Mouse (Mus musculus) hindbrain, embryonic 13.5 days (tissue): ENCODE results near the gene Fjx1. TPM values are rescaled to one million over a fixed set of nuclear protein-coding genes. Genes with fewer than 3 reads are reported as not detected.

Experiments
- ATAC-seq: fragments of 200-750 bp; cut with Nextera tagmentation; 2 replicates; pipeline ENCODE4 v1.8.0; 2017; ENCODE audit warnings: moderate TSS enrichment; ENCODE audit not compliant: low FRiP score
- H3K27ac ChIP-seq: fragments of 300-500 bp; sonication (generic); 2 replicates; pipeline ENCODE4 v1.5.1; 2015; ENCODE audit warnings: inconsistent platforms, mild to moderate bottlenecking, moderate library complexity
- H3K27me3 ChIP-seq: fragments of 300-500 bp; sonication (generic); 2 replicates; pipeline ENCODE4 v1.6.1; 2015; ENCODE audit warnings: mild to moderate bottlenecking, inconsistent platforms
- H3K36me3 ChIP-seq: fragments of 300-500 bp; sonication (generic); 2 replicates; pipeline ENCODE4 v1.6.1; 2015; ENCODE audit warnings: mild to moderate bottlenecking, inconsistent platforms
- H3K4me1 ChIP-seq: fragments of 300-500 bp; sonication (generic); replicated peaks from 2 replicates; pipeline ENCODE4 v1.6.1; 2015; ENCODE audit warnings: inconsistent platforms
- H3K4me2 ChIP-seq: fragments of 300-500 bp; sonication (generic); 2 replicates; pipeline ENCODE4 v1.6.1; 2015; ENCODE audit warnings: inconsistent platforms, mild to moderate bottlenecking, moderate library complexity
- H3K4me3 ChIP-seq: fragments of 300-500 bp; sonication (generic); 2 replicates; pipeline ENCODE4 v1.5.1; 2015; ENCODE audit warnings: mild to moderate bottlenecking, inconsistent platforms
- H3K9ac ChIP-seq: fragments of 300-500 bp; sonication (generic); 2 replicates; pipeline ENCODE4 v1.6.1; 2015; ENCODE audit warnings: mild to moderate bottlenecking, inconsistent platforms
- H3K9me3 ChIP-seq: fragments of 300-500 bp; sonication (generic); 2 replicates; pipeline ENCODE4 v1.6.1; 2016; ENCODE audit warnings: inconsistent platforms
- whole genome bisulfite sequencing: fragments of 180-500 bp; shearing (Covaris S2); methylation state at CpG from one replicate; pipeline ENCODE4 v1.1.7; 2015; 5-methylcytosine and 5-hydroxymethylcytosine counted together
- polyA plus RNA-seq: library from polyadenylated mRNA; unstranded; fragments of >200 nt; fragmentation: Nextera tagmentation; extraction: Ambion mirVana; gene quantifications from 2 replicates; pipeline ENCODE4 v1.2.1, GENCODE M21; 2015

Fjx1 gene
- polyA plus RNA-seq, 1 experiment from 2014 or later, result 32.9 TPM

DNA sequence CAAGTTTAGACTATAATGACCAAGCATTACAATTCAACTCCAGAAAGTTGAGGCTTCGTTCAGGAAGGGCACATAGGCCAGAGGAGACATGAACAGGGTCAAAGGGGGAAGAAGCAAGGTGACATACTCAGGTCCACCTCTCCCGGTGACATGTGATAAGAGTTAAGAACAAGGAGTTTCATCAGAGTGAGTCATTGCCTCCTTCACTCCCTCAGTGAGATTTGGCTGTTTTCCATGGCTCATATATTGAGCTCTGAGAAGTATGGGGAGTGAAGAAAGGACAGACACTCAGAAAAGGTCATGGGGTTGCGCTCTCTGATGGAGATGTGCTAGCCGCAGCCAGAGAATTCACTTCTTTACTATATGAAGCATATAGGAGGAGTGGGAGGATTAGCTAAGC is 41.7 kb downstream of the Fjx1 start:
- no peak for ATAC-seq
- WGBS, result 91% methylated on average over 4 of the region's 4 CpGs
- no peak overlapping the region for H3K4me2 ChIP-seq
- no peak overlapping the region for H3K27ac ChIP-seq
- no peaks in the 10 kb centered on the region for H3K27me3 ChIP-seq
- no peaks in the 10 kb centered on the region for H3K36me3 ChIP-seq
- no peaks in the 10 kb centered on the region for H3K9me3 ChIP-seq
- H3K4me3 ChIP-seq, result no peak overlapping the region
- peaks cover 19% of the 10 kb centered on the region for H3K4me1 ChIP-seq
- H3K9ac ChIP-seq, result no peak overlapping the region

DNA sequence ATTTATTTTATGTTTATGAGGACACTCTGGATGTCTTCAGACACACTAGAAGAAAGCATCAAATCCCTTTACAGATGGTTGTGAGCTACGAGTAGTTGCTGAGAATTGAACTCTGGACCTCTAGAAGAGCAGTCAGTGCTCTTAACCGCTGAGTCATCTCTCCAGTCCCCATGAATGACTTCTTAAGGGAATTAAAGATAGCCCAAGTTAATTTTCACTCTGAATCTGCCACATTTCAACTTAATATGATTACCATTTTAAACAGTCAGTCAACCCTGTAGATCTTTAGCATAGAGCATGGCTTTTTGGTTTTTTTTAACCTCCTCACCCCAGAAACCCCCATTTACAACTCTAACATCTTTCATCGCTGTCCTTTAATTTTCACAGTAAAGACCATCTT is 42.6 kb downstream of the Fjx1 start:
- Histone ChIP-seq H3K4me3 (no peak overlapping the region), H3K9me3 (no peaks in the 10 kb centered on the region), H3K4me1 (peaks cover 19% of the 10 kb centered on the region), H3K36me3 (no peaks in the 10 kb centered on the region), H3K9ac (no peak overlapping the region), H3K27ac (no peak overlapping the region), H3K4me2 (no peak overlapping the region), H3K27me3 (no peaks in the 10 kb centered on the region)
- no peak for ATAC-seq
- 96% methylated on average over 3 of the region's 3 CpGs for WGBS

DNA sequence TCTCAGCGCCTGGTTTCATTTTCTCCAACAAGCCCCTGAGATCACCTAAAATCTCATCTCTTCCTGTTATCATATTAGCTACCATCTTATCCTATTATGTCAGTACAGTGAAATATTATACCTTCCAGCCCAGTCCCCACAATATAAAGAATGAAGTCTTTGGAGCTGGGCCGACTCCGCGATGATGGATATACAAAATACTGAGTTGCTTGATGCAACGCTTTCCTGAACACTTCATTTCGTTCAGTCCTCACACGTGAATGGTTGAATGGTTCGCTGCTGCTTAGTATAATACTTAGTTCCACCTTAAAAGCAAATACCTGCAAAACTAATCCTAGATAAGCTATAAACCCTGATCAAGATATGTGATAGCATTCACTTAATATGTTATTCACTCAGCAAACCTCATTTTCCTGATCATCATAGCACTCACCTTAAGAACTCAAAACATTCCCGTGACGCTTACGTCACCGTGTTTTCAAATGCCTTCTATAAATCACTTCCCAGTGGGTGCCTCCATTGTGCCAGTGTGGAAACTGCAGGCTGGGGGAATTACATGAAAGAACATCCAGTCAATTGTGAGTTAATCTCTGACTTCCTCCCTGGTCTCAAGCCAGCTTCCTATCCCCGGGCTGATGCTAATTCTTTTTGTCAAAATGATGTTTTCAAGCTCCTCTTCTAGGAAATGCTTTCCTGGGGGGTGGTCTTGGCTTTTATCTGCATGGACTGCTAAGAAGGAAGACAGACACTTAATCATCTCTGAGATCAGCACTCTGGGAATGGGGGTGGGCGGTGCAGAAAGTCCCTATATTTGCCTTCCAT is 44.7 kb downstream of the Fjx1 start, which contains the start of gene Trim44:
Gene Trim44, minus strand, starts transcription at position 466 of the 822 bp plus-strand sequence.
- no peaks in the 10 kb centered on the region for H3K9me3 ChIP-seq
- peaks cover 19% of the 10 kb centered on the region for H3K4me1 ChIP-seq
- 33% methylated on average over 14 of the region's 14 CpGs for WGBS
- H3K36me3 ChIP-seq, result no peaks in the 10 kb centered on the region
- ATAC-seq, result peak; percentile 47
- peak within 1 kb of the TSS; percentile 23 for H3K4me2 ChIP-seq
- no peaks in the 10 kb centered on the region for H3K27me3 ChIP-seq
- H3K4me3 ChIP-seq, result no peak within 1 kb of the TSS
- peak within 1 kb of the TSS; percentile 45 for H3K27ac ChIP-seq
- no peak within 1 kb of the TSS for H3K9ac ChIP-seq

DNA sequence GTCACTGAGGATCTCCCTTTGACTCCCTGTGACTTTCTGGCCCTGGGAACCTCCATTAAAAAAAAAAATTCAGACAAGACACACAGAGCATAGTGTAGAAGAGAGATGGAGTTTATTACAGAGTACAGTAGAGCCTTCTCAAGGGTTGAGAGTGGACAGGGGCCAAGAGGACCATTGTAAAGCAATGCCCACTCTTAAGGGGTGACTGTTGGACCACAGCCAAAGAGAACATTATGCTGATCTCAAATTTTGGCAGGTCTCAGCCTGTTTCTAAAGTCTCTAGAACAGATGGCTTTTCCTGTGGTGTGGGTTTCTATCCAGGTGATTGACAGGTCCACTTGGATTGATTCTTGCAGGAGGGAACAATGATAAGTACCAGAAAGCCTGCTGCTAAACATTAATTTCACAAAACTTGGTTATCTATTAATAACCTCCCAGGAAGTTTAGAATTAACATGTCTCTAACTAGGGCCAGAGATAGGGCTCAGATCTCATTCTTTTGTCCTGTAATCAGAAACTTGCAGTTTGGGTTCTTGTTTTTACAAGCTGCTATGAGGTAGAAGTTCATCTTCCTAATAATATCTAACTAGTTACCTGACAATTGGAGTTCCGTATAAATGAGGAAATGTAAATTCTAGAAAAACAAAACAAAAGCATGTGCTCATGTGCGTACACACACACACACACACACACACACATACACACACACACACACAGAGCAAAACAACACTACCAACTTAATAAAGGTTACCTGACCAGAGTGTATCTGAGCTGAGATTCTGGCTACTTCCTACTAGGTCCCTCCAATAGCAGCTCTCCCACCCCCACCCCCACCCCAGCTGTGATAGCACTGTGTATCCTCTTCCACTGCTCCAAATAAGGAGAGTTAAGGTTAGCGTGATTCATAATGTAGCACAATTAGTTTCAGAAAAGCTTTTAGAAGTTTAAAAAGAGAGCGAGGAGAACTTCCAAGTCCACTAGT is 45.7 kb downstream of the Fjx1 start:
- Histone ChIP-seq H3K4me2 (peak overlapping the region; percentile 23; the same call in 1 of the 2 replicates), H3K9me3 (no peaks in the 10 kb centered on the region), H3K4me1 (peaks cover 19% of the 10 kb centered on the region), H3K4me3 (no peak overlapping the region), H3K36me3 (no peaks in the 10 kb centered on the region), H3K9ac (no peak overlapping the region), H3K27ac (no peak overlapping the region), H3K27me3 (no peaks in the 10 kb centered on the region)
- WGBS, result 82% methylated on average over 4 of the region's 4 CpGs
- 0 out of 2 replicates have a peak, but pooled peaks have one; percentile 33 for ATAC-seq

DNA sequence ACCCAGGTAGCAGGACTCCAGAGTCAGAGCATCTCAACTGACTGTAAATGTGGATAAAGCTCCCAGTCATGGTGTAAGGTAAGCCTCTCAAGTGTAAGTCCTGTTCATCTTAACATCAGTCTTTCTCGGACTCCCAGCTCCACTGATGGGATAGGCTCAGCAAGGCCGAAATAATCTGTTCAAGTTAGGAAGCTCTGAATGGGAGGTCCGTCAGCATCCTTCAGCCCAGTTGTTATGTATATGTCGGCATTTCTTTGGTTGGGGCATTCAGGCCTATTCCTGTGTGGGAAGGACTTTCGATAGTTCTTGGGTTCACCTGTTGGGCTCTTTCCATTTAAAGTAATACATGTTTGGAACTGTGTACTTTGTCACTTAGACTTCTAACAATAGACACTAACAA is 48.3 kb downstream of the Fjx1 start:
- no peaks in the 10 kb centered on the region for H3K36me3 ChIP-seq
- no peak overlapping the region for H3K4me3 ChIP-seq
- 72% methylated on average over 5 of the region's 5 CpGs for WGBS
- no peak overlapping the region for H3K27ac ChIP-seq
- peaks cover 38% of the 10 kb centered on the region for H3K4me1 ChIP-seq
- H3K9me3 ChIP-seq, result no peaks in the 10 kb centered on the region
- no peaks in the 10 kb centered on the region for H3K27me3 ChIP-seq
- H3K9ac ChIP-seq, result no peak overlapping the region
- H3K4me2 ChIP-seq, result no peak overlapping the region
- ATAC-seq, result no peak

DNA sequence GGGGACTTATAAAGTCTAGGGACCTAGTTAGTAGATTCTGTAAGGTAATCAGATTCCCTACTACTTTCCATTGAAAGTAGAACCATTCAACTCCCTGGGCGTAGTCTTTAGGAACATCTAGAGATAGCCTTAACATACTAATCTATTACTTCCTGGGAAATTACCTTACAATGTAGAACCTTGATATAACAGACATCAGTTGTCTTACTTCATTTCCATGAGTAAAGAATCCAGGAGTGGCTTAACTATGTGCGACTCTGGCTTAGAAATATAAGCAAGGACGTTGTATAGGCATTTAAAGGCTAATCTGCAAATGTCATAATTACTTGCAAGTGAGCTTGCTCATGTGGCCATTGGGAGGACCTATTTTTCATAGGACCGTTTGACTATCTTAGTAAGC is 49.0 kb downstream of the Fjx1 start:
- WGBS, result 94% methylated on average over 4 of the region's 4 CpGs
- H3K36me3 ChIP-seq, result no peaks in the 10 kb centered on the region
- no peak overlapping the region for H3K27ac ChIP-seq
- no peaks in the 10 kb centered on the region for H3K9me3 ChIP-seq
- peaks cover 41% of the 10 kb centered on the region for H3K4me1 ChIP-seq
- no peak for ATAC-seq
- no peaks in the 10 kb centered on the region for H3K27me3 ChIP-seq
- H3K4me3 ChIP-seq, result no peak overlapping the region
- no peak overlapping the region for H3K4me2 ChIP-seq
- H3K9ac ChIP-seq, result no peak overlapping the region

DNA sequence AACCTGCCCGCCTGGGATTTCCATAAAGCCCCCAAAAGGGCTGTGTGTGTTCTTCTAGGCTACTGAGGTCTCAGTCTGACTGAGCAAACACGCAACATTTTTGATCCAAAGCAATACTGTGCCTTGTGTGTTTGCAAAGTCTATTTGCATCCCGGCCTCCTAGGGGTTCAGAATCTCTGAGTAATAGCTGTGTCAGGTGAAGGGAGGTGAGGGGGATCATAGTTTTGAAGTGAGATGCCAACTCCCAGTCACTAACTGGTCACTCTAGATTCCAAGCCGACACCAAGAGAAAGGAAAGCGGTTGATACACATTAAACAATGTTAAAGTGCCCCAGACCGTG is 51.0 kb downstream of the Fjx1 start:
- Histone ChIP-seq H3K4me1 (peaks cover 37% of the 10 kb centered on the region), H3K36me3 (no peaks in the 10 kb centered on the region), H3K27ac (peak overlapping the region; percentile 96), H3K9ac (peak overlapping the region; percentile 91), H3K27me3 (no peaks in the 10 kb centered on the region), H3K4me3 (peak overlapping the region; percentile 81), H3K9me3 (no peaks in the 10 kb centered on the region), H3K4me2 (peak overlapping the region; percentile 87)
- ATAC-seq, result no peak; the same call in 1 of the 2 replicates
- 28% methylated on average over 6 of the region's 6 CpGs for WGBS

DNA sequence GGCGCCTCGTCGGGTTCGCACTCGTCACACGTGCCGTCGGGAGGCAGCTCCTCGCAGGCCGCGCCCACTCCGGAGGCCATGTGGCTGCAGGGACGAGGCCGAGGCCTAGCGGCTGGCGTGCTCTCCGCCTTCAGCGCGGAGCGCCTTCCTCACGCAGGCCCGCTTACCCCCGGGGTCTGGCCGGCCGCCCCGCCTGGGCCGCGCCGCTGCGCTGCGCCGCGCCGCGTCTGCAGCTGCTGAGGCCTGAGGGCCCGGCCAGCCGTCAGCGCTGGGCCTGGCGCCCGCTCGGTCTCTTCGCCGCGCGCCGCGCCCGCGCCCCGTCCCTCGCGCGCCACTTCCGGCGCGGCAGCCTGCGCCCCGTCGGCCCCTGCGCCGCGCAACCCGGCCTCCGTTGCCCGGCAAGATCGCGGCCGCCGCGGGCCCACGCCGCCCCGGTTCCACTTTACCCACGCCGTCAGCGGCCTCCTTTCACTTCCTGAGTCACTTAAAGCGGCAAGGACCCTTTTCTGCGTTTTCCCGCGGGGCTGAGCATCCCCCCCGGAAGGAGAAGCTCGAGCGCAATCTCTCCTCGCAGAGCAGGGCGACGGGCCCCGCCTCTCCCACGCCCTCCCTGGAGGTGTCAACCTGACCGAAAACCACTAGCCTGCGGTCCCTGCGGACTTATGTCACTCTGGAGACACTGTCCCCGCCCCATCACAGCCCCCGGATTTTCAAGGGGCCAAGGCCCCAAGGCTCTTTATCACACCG is 51.5 kb downstream of the Fjx1 start:
- WGBS, result under 1% methylated on average over 67 of the region's 94 CpGs
- Histone ChIP-seq H3K9ac (peak overlapping the region; percentile 91), H3K4me1 (peaks cover 37% of the 10 kb centered on the region), H3K27me3 (no peaks in the 10 kb centered on the region), H3K9me3 (no peaks in the 10 kb centered on the region), H3K4me2 (peak overlapping the region; percentile 87), H3K36me3 (no peaks in the 10 kb centered on the region), H3K4me3 (peak overlapping the region; percentile 81), H3K27ac (peak overlapping the region; percentile 96)
- ATAC-seq, result peak; percentile 93

DNA sequence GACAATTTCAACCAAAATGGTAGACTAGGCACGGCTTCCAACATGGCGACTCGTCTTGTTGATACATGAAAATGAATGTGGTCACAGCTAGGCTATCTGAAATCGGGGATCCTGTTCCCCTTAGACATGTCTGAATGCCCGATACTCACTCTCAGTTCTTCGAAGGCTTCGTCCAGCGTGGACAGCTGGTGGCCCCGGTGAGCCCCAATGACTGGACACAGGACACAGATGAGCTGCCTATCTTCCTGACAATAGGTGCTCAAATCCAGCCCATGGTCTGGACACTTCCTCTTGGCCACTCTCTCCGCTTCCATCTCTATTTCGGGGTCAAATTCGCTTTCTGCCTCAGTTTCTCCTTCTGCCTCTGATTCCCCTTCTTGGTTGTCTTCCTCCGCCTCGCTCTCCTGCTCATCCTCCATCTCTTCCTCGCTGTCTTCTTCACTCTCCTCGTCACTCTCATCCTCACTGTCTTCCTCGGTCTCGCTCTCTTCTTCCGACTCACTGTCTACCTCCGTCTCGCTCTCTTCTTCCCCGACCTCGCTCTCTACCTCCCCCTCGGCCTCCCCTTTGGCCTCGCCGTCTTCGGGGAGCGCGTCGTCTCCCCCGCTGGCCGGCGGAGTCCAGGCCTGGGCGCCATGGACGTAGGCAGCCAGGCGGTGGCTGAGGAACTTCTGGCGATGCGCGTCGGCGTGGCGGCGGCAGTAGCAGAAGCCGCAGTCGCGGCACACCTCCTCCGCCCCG is 52.3 kb downstream of the Fjx1 start:
- peak overlapping the region; percentile 81 for H3K4me3 ChIP-seq
- H3K9ac ChIP-seq, result peak overlapping the region; percentile 91
- H3K27ac ChIP-seq, result peak overlapping the region; percentile 96
- H3K36me3 ChIP-seq, result no peaks in the 10 kb centered on the region
- no peaks in the 10 kb centered on the region for H3K9me3 ChIP-seq
- H3K4me1 ChIP-seq, result peaks cover 37% of the 10 kb centered on the region
- no peak; the same call in 1 of the 2 replicates for ATAC-seq
- peak overlapping the region; percentile 87 for H3K4me2 ChIP-seq
- H3K27me3 ChIP-seq, result no peaks in the 10 kb centered on the region
- 38% methylated on average over 48 of the region's 48 CpGs for WGBS
